Mouse (Mus musculus): ENCODE results near the gene Ptpa.

DNA sequence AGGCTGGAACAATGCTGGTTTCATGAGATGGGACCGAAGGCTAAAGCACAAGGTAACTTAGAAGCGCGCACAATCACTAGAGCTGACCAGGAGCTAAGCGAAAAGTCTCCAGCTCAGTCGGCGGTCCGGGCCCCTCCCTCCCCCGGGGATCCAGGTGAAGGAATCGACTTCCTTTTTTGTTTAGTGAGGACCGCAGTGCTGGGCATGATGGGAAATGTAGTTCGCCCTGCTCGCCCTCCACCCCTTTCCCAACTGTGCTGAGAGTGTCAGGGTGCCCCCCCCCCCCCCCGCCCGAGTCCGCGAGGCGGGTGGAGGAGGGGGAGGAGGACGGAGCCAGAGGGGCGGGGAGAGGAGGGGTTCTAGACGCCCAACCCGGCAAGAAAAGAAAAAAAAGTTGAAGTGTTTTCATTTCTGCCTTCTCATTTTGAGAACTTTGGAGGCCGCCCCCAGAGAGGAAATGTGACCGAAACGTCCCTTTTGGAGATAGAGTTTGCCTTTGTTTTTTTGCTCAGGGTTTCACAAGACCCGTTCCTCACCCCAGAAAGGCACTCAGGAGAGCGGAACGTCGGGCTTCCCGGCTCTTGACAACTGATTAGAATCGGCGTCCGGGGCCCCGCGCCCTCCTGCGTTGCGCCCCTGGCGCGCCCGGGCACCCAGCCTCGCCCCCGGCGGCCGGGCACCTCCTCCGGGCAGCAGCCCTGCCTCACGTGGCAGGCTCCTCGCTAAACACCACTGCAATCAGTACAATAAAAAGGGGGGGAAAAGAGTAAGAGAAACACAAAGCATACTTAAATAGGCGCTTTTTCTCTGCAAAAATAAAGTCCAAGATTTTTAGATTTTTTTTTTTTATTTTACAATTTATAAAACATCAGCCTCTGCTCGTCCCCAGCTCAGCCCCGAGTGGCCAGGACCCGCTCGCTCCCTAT is 56.2 kb downstream of the Ptpa start:
- TF ChIP-seq CTCF (conservative IDR thresholded peaks at IDR 0.05; ENCODE audit: insufficient read depth, insufficient read length, low read depth, low read length) (no peak), POLR2A (IDR thresholded peaks at IDR 0.05; ENCODE audit: low read depth, low read length) (no peak)
